Mouse (Mus musculus) hindbrain, embryonic 12.5 days (tissue): ENCODE measurements around the gene Hmcn1. TPM values are rescaled to one million over a fixed set of nuclear protein-coding genes. Genes with fewer than 3 reads are reported as not detected.

Experiments
- ATAC-seq: fragments of 200-750 bp; cut with Nextera tagmentation; 2 replicates; pipeline ENCODE4 v1.8.0; 2017; ENCODE audit warnings: moderate TSS enrichment; ENCODE audit not compliant: low FRiP score
- H3K27ac ChIP-seq: fragments of 300-500 bp; sonication (generic); 2 replicates; pipeline ENCODE4 v1.5.1; 2016; ENCODE audit warnings: mild to moderate bottlenecking
- H3K27me3 ChIP-seq: fragments of 300-500 bp; sonication (generic); 2 replicates; pipeline ENCODE4 v1.6.1; 2016; ENCODE audit warnings: mild to moderate bottlenecking
- H3K36me3 ChIP-seq: fragments of 300-500 bp; sonication (generic); 2 replicates; pipeline ENCODE4 v1.6.1; 2016; ENCODE audit warnings: mild to moderate bottlenecking
- H3K4me1 ChIP-seq: fragments of 300-500 bp; sonication (generic); 2 replicates; pipeline ENCODE4 v1.6.1; 2016
- H3K4me2 ChIP-seq: fragments of 300-500 bp; sonication (generic); replicated peaks from 2 replicates; pipeline ENCODE4 v1.6.1; 2016; ENCODE audit warnings: mild to moderate bottlenecking
- H3K4me3 ChIP-seq: fragments of 300-500 bp; sonication (generic); 2 replicates; pipeline ENCODE4 v1.5.1; 2016; ENCODE audit warnings: mild to moderate bottlenecking
- H3K9ac ChIP-seq: fragments of 300-500 bp; sonication (generic); 2 replicates; pipeline ENCODE4 v1.6.1; 2016; ENCODE audit warnings: mild to moderate bottlenecking, moderate library complexity
- H3K9me3 ChIP-seq: fragments of 300-500 bp; sonication (generic); replicated peaks from 2 replicates; pipeline ENCODE4 v1.6.1; 2016; ENCODE audit warnings: mild to moderate bottlenecking
- WGBS: fragments of 180-500 bp; shearing (Covaris S2); methylation state at CpG from one replicate; pipeline ENCODE4 v1.1.7; 2016; 5-methylcytosine and 5-hydroxymethylcytosine counted together
- polyA plus RNA-seq: library from polyadenylated mRNA; unstranded; fragments of >200 nt; fragmentation: Nextera tagmentation; extraction: Ambion mirVana; gene quantifications from 2 replicates; pipeline ENCODE4 v1.2.1, GENCODE M21; 2016

Gene Hmcn1
- polyA plus RNA-seq, 1 experiment from 2014 or later = 14.0 TPM

DNA sequence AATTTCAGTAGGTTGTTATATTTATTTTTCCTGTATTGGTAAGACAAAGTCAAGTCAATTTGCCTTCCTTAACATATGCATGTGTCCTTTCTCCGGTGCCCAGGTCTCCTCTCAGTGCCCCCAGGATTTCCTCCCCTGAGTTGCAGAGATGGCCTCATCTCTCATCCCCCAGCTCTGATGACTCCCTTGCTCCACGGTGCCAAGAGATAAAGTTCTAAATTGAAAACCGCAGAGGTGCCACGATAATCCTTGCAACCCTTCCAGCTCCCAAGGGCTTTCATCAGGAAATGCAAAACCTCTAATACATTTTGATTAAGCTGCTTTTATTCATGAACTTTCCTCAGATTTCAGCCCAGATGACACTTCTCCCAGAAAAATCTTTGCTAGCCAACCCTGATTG is 8.3 kb downstream of the Hmcn1 start:
- Histone ChIP-seq H3K9ac (no peak overlapping the region), H3K4me3 (no peak overlapping the region)
- WGBS = 73% methylated on average over 4 of the region's 4 CpGs

DNA sequence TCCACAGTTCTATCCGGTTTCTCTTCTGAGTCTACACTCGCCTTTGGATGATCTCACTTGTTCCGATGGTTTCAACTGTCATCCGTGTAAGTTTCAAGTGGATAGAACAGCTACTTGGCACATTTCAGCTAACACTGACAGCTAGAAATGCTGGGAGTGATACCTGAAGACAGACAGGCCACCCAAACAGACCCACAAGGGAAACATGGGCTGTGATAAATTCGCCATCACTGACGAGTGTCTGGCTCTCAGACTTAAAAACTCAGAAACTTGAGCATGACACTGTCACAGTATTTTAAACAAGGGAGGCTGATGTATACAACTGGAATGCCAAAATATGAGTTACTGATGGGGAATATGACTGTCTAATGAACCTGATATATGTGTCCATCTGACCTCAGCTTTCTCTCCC is 9.1 kb downstream of the Hmcn1 start:
- 80% methylated on average over 6 of the region's 6 CpGs for WGBS
- Histone ChIP-seq H3K9me3 (no peaks in the 10 kb centered on the region), H3K9ac (no peak overlapping the region), H3K27me3 (no peaks in the 10 kb centered on the region), H3K4me3 (no peak overlapping the region), H3K36me3 (no peaks in the 10 kb centered on the region), H3K27ac (no peak overlapping the region), H3K4me2 (no peak overlapping the region), H3K4me1 (no peaks in the 10 kb centered on the region)
- no peak for ATAC-seq

More for the DNA sequence above, 8.3 kb downstream of the Hmcn1 start:
- H3K27ac ChIP-seq = no peak overlapping the region
- no peaks in the 10 kb centered on the region for H3K27me3 ChIP-seq
- H3K36me3 ChIP-seq = no peaks in the 10 kb centered on the region
- H3K9me3 ChIP-seq = no peaks in the 10 kb centered on the region
- H3K4me2 ChIP-seq = no peak overlapping the region
- H3K4me1 ChIP-seq = no peaks in the 10 kb centered on the region
- ATAC-seq = no peak

- Histone ChIP-seq H3K27ac (no peak overlapping the region), H3K9me3 (no peaks in the 10 kb centered on the region), H3K27me3 (no peaks in the 10 kb centered on the region), H3K9ac (no peak overlapping the region), H3K4me3 (no peak overlapping the region), H3K4me2 (no peak overlapping the region), H3K36me3 (no peaks in the 10 kb centered on the region), H3K4me1 (peaks cover 5% of the 10 kb centered on the region; the same call in 1 of the 2 replicates)
- no peak for ATAC-seq
- WGBS = 88% methylated on average over 3 of the region's 3 CpGs
Observed at GRCm38 (mm10) chr1:150978651-150979050, 14.6 kb downstream of the Hmcn1 start.

GRCm38 (mm10) chr1:150976263-150976662 is 17.0 kb downstream of the Hmcn1 start:
- H3K9me3 ChIP-seq = no peaks in the 10 kb centered on the region
- H3K9ac ChIP-seq = no peak overlapping the region
- ATAC-seq = no peak
- no peak overlapping the region for H3K4me2 ChIP-seq
- WGBS = 27% methylated on average over 2 of the region's 2 CpGs
- H3K27me3 ChIP-seq = no peaks in the 10 kb centered on the region
- no peaks in the 10 kb centered on the region for H3K36me3 ChIP-seq
- no peak overlapping the region for H3K4me3 ChIP-seq
- peaks cover 5% of the 10 kb centered on the region; the same call in 1 of the 2 replicates for H3K4me1 ChIP-seq
- no peak overlapping the region for H3K27ac ChIP-seq

DNA sequence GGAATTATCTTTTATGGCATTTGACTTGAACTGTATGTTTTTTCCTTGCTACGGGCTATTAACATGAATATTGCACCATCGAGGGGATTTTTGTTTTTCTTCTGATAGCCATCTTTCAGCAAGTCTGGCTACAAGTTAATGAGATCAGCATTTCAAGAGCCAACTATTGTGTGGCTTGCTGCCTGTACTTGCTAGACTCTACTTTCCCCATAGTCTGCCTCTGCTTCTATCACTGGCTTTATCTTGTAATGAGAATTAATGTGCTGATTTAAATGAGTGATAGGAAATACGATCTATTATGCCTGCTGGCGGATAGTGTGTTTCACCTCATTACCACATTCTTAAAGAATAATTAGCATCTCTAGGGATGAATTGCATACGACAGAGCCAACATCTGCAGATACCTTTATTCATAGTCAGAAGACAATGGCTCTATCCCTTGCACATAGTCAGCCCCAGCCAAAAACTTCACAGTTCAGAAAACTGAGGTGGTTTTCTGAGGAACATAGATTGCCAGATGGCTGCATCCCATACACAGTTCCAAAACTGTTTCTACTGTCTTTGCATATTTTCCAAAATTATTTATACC is 33.7 kb downstream of the Hmcn1 start:
- peaks cover 5% of the 10 kb centered on the region; the same call in 1 of the 2 replicates for H3K4me1 ChIP-seq
- H3K4me2 ChIP-seq = no peak overlapping the region
- WGBS = 59% methylated on average over 5 of the region's 5 CpGs
- no peak for ATAC-seq
- no peaks in the 10 kb centered on the region for H3K36me3 ChIP-seq
- no peaks in the 10 kb centered on the region for H3K9me3 ChIP-seq
- H3K9ac ChIP-seq = no peak overlapping the region
- H3K4me3 ChIP-seq = no peak overlapping the region
- H3K27me3 ChIP-seq = no peaks in the 10 kb centered on the region
- no peak overlapping the region for H3K27ac ChIP-seq

DNA sequence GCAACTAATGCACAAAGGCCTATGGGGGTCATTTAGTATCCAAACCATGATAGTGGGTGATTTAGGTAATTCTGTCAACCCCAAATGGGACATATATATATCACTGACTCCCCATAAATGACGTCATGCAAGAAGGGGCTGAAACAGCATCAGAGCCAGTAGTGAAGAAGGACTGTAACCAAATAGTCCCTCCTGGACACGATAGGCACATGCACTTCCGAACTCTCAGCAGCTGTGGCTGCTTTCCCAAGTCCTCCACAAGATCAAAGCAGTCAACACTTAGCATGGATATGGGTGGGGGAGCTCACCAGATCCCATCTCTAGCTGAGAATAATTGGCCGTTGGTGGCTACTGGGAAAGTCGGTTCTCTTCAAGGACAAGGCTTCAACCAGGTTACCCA is 42.2 kb downstream of the Hmcn1 start:
- Histone ChIP-seq H3K4me1 (peaks cover 12% of the 10 kb centered on the region), H3K9ac (no peak overlapping the region), H3K27ac (no peak overlapping the region), H3K36me3 (no peaks in the 10 kb centered on the region), H3K9me3 (no peaks in the 10 kb centered on the region; the same call in 1 of the 2 replicates), H3K27me3 (peaks cover 3% of the 10 kb centered on the region; the same call in 1 of the 2 replicates), H3K4me2 (no peak overlapping the region), H3K4me3 (no peak overlapping the region)
- ATAC-seq = no peak
- WGBS = 83% methylated on average over 5 of the region's 5 CpGs

DNA sequence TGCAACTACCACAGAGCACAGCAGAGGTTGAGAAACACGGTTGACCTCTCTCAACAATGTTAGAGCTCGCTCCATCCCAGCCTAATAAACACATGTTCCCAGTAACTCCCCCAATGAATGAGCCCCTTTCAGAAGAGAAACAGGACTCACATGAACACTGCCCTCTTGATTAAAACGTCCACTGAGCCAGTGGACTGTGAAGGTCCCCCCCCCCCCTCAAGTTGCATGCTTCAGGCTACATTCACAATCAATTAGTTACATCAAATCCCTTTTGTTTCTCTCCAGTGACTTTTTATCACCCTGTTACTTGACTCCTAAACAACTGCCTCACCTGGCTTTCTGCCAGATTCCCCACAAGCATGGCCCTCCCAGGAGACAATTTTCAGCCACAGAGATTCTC is 43.2 kb downstream of the Hmcn1 start:
- H3K27me3 ChIP-seq = peaks cover 3% of the 10 kb centered on the region; the same call in 1 of the 2 replicates
- peak; percentile 97 for ATAC-seq
- 9% methylated on average over 3 of the region's 3 CpGs for WGBS
- H3K4me1 ChIP-seq = peaks cover 12% of the 10 kb centered on the region
- H3K9me3 ChIP-seq = no peaks in the 10 kb centered on the region; the same call in 1 of the 2 replicates
- no peak overlapping the region for H3K4me3 ChIP-seq
- H3K36me3 ChIP-seq = no peaks in the 10 kb centered on the region
- H3K4me2 ChIP-seq = no peak overlapping the region
- no peak overlapping the region for H3K9ac ChIP-seq
- no peak overlapping the region for H3K27ac ChIP-seq

DNA sequence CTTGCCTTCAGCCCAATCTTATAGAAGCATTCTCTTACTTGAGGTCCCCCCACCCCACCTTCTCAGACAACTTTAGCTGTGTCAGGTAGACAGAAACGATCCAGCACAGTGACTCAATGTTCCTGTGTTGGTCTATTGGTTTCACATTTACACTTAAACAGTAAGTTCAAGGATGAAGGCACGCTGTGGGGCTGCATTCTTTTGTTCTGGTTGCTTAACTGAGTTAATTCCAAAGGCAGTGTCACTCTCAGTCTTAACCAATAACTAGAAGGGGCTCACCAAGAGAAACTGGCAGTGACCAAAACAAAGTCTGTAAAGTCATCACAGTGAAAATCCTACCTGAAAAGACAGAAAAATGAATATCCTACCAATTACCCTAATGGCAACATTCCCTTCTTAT is 44.3 kb downstream of the Hmcn1 start:
- Histone ChIP-seq H3K4me3 (no peak overlapping the region), H3K27me3 (peaks cover 3% of the 10 kb centered on the region; the same call in 1 of the 2 replicates), H3K9ac (no peak overlapping the region), H3K4me2 (no peak overlapping the region), H3K27ac (no peak overlapping the region), H3K4me1 (peaks cover 12% of the 10 kb centered on the region), H3K36me3 (no peaks in the 10 kb centered on the region), H3K9me3 (no peaks in the 10 kb centered on the region; the same call in 1 of the 2 replicates)
- ATAC-seq = no peak
- 58% methylated on average over 2 of the region's 2 CpGs for WGBS

- no peak overlapping the region for H3K9ac ChIP-seq
- H3K4me2 ChIP-seq = no peak overlapping the region
- H3K36me3 ChIP-seq = no peaks in the 10 kb centered on the region
- H3K9me3 ChIP-seq = no peaks in the 10 kb centered on the region; the same call in 1 of the 2 replicates
- H3K27me3 ChIP-seq = no peaks in the 10 kb centered on the region
- no peak overlapping the region for H3K27ac ChIP-seq
- ATAC-seq = no peak
- no peaks in the 10 kb centered on the region for H3K4me1 ChIP-seq
- WGBS = 38% methylated on average over 2 of the region's 2 CpGs
- H3K4me3 ChIP-seq = no peak overlapping the region
Observed at GRCm38 (mm10) chr1:150943601-150944000, 49.6 kb downstream of the Hmcn1 start.

DNA sequence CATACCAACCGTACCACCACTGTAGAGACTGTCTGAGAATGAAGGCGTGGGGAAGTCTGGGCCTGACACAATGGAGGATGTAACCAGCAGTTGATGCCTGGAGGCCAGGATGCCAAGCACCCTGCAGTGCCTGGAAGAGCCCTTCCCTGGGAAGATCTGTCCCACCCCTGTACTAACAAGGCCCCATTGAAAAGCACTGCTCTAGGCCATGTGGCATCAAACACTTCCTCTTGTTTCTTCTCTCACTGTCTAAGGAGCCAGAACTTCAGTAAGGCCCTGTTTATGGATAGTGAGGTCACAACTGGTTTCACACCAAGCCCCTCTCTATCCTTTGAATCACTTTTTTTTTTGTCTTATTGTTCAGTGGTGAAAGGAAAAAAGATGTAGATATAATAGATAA is 51.1 kb downstream of the Hmcn1 start:
- Histone ChIP-seq H3K4me3 (no peak overlapping the region), H3K4me2 (no peak overlapping the region), H3K9me3 (no peaks in the 10 kb centered on the region), H3K9ac (no peak overlapping the region), H3K27me3 (no peaks in the 10 kb centered on the region), H3K36me3 (no peaks in the 10 kb centered on the region), H3K27ac (no peak overlapping the region), H3K4me1 (no peaks in the 10 kb centered on the region)
- no peak for ATAC-seq
- WGBS = 74% methylated on average over 2 of the region's 2 CpGs

DNA sequence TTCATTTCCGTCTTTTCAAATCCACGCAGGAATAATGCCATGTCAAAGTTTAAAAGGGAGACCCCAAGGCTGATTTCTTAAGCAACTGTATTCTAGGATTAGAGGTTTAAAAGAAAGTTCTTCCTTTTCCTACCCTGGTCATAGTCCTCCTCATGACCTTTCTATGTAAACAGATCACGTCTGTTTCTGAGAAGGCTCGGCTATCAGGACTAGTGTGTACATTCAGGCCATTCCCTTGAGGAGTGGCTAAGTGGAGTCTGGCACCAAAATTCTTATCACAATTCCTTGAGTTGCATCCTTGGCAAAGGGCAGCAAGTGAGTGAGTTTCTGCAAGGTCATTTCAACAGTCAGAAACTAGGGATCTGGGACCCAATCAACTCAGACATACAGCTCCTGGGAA is 56.4 kb downstream of the Hmcn1 start:
- Histone ChIP-seq H3K27me3 (no peaks in the 10 kb centered on the region), H3K9ac (no peak overlapping the region), H3K4me3 (no peak overlapping the region), H3K36me3 (no peaks in the 10 kb centered on the region), H3K4me1 (no peaks in the 10 kb centered on the region), H3K27ac (no peak overlapping the region), H3K9me3 (no peaks in the 10 kb centered on the region), H3K4me2 (no peak overlapping the region)
- WGBS = 72% methylated on average over 4 of the region's 4 CpGs
- no peak for ATAC-seq

DNA sequence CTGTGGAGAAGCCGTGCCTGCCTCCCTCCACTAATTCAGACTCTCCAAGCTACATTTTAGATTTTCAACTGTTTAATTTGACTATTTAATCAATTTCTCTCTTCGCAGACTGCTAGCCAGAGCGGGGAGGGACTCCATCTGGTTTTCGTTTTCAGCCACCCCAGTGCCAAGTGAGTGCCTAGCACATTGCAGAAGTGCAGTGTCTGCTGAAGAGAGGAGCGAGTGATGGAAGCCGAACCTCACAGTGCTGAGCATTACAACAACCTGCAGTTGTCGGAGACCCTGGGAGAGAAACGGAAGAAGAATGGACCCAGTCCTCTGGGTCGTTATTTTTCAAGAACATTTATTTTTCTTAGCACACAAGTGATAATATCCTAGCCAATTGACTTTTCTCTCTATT is 59.6 kb downstream of the Hmcn1 start:
- Histone ChIP-seq H3K27ac (no peak overlapping the region), H3K9ac (no peak overlapping the region), H3K4me2 (no peak overlapping the region), H3K27me3 (no peaks in the 10 kb centered on the region), H3K4me1 (no peaks in the 10 kb centered on the region), H3K36me3 (no peaks in the 10 kb centered on the region), H3K4me3 (no peak overlapping the region), H3K9me3 (no peaks in the 10 kb centered on the region)
- ATAC-seq = no peak
- 60% methylated on average over 9 of the region's 9 CpGs for WGBS

DNA sequence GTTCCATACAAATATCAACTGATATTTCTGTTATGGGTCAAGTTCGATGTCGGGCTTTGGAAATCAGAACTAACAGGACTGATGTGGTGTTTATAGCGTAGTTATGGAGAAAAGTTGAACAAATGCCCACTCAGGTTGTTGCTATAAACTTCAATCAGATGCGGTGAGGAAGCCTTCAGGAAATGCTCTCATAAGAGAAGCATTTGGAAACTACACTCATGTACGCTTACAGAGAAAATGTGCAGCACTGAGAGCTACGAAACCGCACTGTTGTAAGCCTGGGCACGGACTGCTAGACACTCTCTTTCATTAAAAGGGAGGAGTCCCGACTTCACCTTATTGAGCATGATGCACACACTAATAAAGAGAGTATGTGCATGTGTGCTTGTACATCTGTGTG is 72.4 kb downstream of the Hmcn1 start:
- no peak for ATAC-seq
- no peak overlapping the region for H3K4me3 ChIP-seq
- H3K27ac ChIP-seq = no peak overlapping the region
- H3K27me3 ChIP-seq = no peaks in the 10 kb centered on the region
- no peak overlapping the region for H3K9ac ChIP-seq
- no peaks in the 10 kb centered on the region for H3K36me3 ChIP-seq
- H3K4me1 ChIP-seq = no peaks in the 10 kb centered on the region
- H3K9me3 ChIP-seq = no peaks in the 10 kb centered on the region
- H3K4me2 ChIP-seq = no peak overlapping the region
- 84% methylated on average over 9 of the region's 9 CpGs for WGBS
